Mouse (Mus musculus) limb, embryonic 10.5 days (tissue): ENCODE measurements around the gene Mast2. TPM values are rescaled to one million over a fixed set of nuclear protein-coding genes. Genes with fewer than 3 reads are reported as not detected.

Experiments
- DNase-seq: peaks from one replicate; pipeline ENCODE4 v3.0.0-alpha.2; 2017; ENCODE audit warnings: low spot score
- H3K27ac ChIP-seq: fragments of 300-500 bp; sonication (generic); 2 replicates; pipeline ENCODE4 v1.5.1; 2016; ENCODE audit warnings: mild to moderate bottlenecking
- H3K27me3 ChIP-seq: fragments of 300-500 bp; sonication (generic); 2 replicates; pipeline ENCODE4 v1.6.1; 2016; ENCODE audit warnings: low read depth, mild to moderate bottlenecking; ENCODE audit not compliant: poor library complexity, severe bottlenecking
- H3K36me3 ChIP-seq: fragments of 300-500 bp; sonication (generic); 2 replicates; pipeline ENCODE4 v1.6.1; 2016; ENCODE audit warnings: mild to moderate bottlenecking, moderate library complexity
- H3K4me1 ChIP-seq: fragments of 300-500 bp; sonication (generic); 2 replicates; pipeline ENCODE4 v1.6.1; 2016
- H3K4me3 ChIP-seq: fragments of 300-500 bp; sonication (generic); 2 replicates; pipeline ENCODE4 v1.5.1; 2016; ENCODE audit warnings: mild to moderate bottlenecking, moderate library complexity
- H3K9me3 ChIP-seq: fragments of 300-500 bp; sonication (generic); replicated peaks from 2 replicates; pipeline ENCODE4 v1.6.1; 2016; ENCODE audit warnings: mild to moderate bottlenecking
- WGBS: fragments of 180-500 bp; shearing (Covaris S2); methylation state at CpG from one replicate; pipeline ENCODE4 v1.1.7; 2016; 5-methylcytosine and 5-hydroxymethylcytosine counted together
- polyA plus RNA-seq: library from polyadenylated mRNA; unstranded; fragments of >200 nt; fragmentation: Nextera tagmentation; extraction: Ambion mirVana; gene quantifications from 2 replicates; pipeline ENCODE4 v1.2.1, GENCODE M21; 2016

Mast2 gene
- 16.3 and 19.2 TPM in 2 replicates for polyA plus RNA-seq

DNA sequence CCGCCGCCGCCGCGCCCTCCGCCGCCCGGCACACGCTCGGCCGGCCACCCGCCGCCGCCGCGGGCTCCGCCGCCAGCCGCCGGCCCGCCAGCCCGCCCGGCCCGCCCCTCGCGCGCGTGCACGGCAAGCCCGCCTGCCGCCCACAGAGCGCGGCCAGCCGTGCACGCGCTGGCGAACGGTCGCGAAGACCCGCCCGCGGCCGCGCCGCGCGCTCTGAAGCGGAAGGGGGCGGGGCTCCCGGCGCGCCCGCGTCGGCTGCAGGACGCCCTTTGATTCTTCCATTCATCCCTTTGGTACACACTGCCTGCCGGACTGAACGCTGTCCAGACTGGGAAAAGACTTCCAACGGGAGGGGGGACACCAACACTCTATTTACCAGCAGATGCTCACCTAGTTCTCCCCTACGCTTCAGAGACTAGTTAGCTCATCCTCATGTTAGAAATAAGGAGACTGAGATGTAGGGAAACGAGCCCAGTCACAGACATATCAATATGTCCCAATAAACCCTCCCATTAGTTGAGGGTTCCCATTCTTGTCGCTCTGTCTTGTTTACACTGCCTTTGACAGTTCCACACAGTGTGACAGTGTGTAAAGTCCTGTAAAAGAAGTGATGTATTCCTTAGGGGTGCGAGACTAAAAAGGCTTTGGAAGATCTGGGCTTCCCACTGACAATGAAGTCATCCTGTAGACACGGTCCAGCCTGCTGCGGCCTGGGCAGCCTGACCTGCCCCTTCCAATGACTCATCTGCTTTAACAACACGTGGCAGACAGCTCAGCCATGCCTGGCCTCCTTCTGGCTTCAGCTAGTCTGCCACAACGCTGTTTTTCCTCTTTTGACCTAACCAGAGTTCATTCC, at the start of gene Mast2:
Gene Mast2, minus strand, starts transcription at position 58 of the 856 bp plus-strand sequence.
- H3K4me1 ChIP-seq, result peaks cover 17% of the 10 kb centered on the region
- WGBS, result 16% methylated on average over 60 of the region's 68 CpGs

DNA sequence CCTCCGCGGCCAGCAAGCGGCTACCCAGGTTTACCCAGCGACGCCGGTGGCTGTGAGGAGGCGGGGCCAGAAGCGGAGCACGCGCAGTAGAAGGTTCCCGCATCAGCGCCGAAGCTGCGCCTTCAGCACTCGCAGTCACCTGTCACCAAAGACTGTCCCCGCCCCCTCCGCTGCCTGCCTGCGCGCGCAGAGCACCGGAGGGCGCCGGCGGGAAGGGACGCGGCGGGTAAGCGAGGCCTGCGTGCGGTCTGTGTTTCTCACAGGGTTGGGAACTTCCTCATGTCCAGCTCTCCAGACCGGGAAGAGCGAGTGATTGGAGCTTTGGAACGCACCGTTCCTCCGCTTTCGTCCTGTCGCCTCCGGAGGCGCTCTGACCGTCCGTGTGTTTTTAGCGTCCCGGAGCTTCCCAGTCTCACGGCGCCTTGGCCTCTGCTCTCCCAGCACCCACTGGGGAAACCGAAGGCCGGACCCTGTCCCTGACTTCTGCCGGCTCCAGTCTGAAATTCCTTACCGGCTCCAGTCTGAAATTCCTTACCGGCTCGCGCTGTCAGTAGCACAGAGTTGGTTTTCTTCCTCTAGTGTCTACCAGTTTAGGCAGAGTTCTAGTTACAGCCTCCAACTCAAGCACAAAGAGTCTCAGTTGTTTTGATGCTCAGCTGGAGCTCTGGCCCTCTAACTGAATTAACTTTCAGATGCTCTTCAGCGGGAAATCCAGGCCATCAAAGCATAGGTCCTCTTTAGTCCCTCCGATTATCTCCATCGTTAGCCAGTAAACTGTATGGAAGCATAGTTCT, 43.6 kb upstream of the Mast2 start, which contains the start of gene Ipp:
Gene Ipp, plus strand, starts transcription at position 125 of the 794 bp plus-strand sequence.
- DNase-seq, result peak; percentile 97
- 1% methylated on average over 55 of the region's 55 CpGs for WGBS
- H3K36me3 ChIP-seq, result peaks cover 20% of the 10 kb centered on the region

More for the DNA sequence above, at the start of gene Mast2:
- H3K27ac ChIP-seq, result peak within 1 kb of the TSS; percentile 97
- H3K36me3 ChIP-seq, result no peaks in the 10 kb centered on the region
- H3K27me3 ChIP-seq, result no peaks in the 10 kb centered on the region
- peak; percentile 87 for DNase-seq
- H3K9me3 ChIP-seq, result no peaks in the 10 kb centered on the region
- H3K4me3 ChIP-seq, result peak within 1 kb of the TSS; percentile 99

DNA sequence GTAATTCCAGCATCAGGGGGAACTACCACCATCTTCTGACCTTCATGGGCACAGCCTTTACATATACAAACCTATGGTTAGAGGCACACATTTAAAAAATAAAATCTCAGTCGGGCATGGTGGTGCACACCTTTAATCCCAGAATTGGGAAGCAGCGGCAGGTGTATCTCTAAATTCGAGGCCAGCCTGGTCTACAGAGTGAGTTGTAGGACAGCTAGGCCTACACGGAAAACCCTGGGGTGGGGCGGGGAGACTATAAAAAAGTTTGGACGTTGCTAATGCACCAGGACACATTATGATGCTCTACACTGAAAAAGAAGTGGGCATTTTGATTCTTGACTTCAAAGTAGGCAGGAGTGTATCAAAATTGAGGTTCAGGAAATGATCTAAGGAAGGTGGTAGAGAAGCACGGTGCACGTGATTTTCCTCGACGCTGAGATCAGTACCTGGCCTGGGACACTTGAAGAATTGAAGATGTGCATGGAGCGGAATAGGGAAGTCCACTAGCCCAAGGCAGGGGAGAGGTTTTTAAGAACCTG, 43.0 kb upstream of the Mast2 start:
- peak overlapping the region; percentile 94 for H3K27ac ChIP-seq
- H3K36me3 ChIP-seq, result peaks cover 13% of the 10 kb centered on the region
- 0 out of 2 replicates have a peak, but pooled peaks cover 4% of the 10 kb centered on the region for H3K27me3 ChIP-seq
- DNase-seq, result no peak
- WGBS, result 26% methylated on average over 11 of the region's 11 CpGs
- H3K9me3 ChIP-seq, result no peaks in the 10 kb centered on the region
- H3K4me3 ChIP-seq, result peak overlapping the region; percentile 71
- H3K4me1 ChIP-seq, result peaks cover 18% of the 10 kb centered on the region

More for the DNA sequence above, 43.6 kb upstream of the Mast2 start, which contains the start of gene Ipp:
- Histone ChIP-seq H3K4me3 (peak within 1 kb of the TSS; percentile 71), H3K27ac (peak within 1 kb of the TSS; percentile 94), H3K27me3 (0 out of 2 replicates have a peak, but pooled peaks cover 4% of the 10 kb centered on the region), H3K4me1 (peaks cover 18% of the 10 kb centered on the region), H3K9me3 (no peaks in the 10 kb centered on the region)

DNA sequence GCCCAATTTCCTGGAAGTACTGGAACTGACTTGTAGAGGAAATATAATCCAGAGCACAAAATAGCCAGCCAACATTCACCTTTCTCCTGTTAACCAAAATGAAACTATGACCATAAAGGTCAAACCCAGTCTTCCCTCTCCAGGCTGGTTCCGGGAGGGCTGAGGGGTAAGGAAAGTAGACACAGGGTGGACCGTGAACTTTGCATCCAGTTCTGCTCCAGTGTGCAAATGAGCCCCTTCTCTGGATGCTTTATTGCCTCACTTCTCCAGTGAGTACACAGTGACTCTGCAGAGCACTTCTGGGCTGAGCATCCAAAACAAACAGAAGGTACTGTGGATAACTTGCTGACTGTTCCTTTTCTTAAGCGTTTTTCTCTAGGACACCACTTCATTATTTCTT, 36.0 kb upstream of the Mast2 start:
- no peaks in the 10 kb centered on the region for H3K4me1 ChIP-seq
- H3K27me3 ChIP-seq, result 0 out of 2 replicates have a peak, but pooled peaks cover 4% of the 10 kb centered on the region
- no peaks in the 10 kb centered on the region for H3K9me3 ChIP-seq
- H3K4me3 ChIP-seq, result no peak overlapping the region
- 82% methylated on average over 3 of the region's 3 CpGs for WGBS
- DNase-seq, result no peak
- no peak overlapping the region for H3K27ac ChIP-seq
- no peaks in the 10 kb centered on the region for H3K36me3 ChIP-seq

DNA sequence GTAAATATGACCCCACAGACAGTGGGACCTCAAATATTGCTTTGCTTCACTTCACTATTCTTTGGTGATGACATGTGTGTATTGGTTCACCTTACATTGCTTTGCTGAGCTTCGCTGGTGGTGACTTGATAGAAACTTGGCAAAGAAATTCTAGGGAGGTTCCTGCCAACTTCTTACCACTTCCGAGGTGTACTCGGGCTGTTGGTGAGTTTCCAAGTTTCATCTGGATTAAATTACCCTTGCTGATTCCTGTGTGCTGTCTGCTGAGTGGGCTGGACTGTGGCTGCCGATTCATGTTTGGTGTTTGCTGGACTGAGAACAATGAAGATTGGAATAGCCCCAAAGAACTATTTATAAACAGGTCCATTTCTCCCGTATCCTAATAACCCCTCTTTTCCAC, 29.7 kb upstream of the Mast2 start:
- H3K27ac ChIP-seq, result no peak overlapping the region
- no peaks in the 10 kb centered on the region for H3K36me3 ChIP-seq
- H3K27me3 ChIP-seq, result no peaks in the 10 kb centered on the region
- H3K9me3 ChIP-seq, result no peaks in the 10 kb centered on the region
- no peak for DNase-seq
- no peaks in the 10 kb centered on the region for H3K4me1 ChIP-seq
- 89% methylated on average over 5 of the region's 5 CpGs for WGBS
- H3K4me3 ChIP-seq, result no peak overlapping the region

DNA sequence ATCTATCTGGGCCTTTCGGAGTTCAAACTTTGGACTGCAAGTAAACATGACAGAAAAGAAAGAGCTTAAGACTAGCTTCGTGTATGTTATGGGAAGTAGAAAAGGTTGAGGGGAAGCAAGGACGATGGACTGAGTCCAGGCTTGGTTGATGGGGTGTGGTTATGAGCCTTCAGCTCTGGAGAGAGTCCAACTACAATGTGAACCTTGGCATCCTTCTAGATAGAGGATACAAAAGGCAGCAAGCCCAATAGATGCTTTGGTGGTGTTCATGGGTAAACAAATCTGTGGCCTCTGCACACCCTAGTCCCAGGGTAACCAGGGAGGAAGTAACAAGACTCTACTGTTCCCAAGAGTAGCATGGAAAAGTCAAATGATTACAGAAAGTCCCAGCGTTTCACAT, 28.5 kb upstream of the Mast2 start:
- no peaks in the 10 kb centered on the region for H3K36me3 ChIP-seq
- no peaks in the 10 kb centered on the region for H3K4me1 ChIP-seq
- no peak overlapping the region for H3K27ac ChIP-seq
- 74% methylated on average over 4 of the region's 4 CpGs for WGBS
- no peak overlapping the region for H3K4me3 ChIP-seq
- H3K27me3 ChIP-seq, result no peaks in the 10 kb centered on the region
- DNase-seq, result no peak
- no peaks in the 10 kb centered on the region for H3K9me3 ChIP-seq

DNA sequence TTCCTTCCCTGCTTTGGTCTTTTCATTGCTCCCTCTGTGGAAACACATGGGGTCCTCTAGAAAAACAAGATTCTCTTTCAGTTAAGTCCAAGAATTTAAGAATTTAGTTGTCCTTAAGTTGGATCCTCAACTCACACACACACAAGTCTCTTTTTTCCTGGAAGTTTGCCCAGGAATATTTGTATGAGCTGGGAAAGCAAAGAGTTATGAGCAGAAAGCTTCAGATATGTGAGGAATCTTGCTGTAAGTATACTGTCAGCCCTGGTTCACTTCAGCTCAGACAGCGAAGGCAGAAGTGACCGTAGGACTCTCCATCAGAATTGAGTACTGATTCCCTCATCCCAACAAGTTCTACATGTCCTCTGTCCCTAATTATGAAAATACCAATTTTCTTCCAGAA, 27.9 kb upstream of the Mast2 start:
- H3K27ac ChIP-seq, result no peak overlapping the region
- DNase-seq, result no peak
- no peaks in the 10 kb centered on the region for H3K27me3 ChIP-seq
- no peak overlapping the region for H3K4me3 ChIP-seq
- no peaks in the 10 kb centered on the region for H3K9me3 ChIP-seq
- no peaks in the 10 kb centered on the region for H3K4me1 ChIP-seq
- WGBS, result 91% methylated on average over 2 of the region's 2 CpGs
- no peaks in the 10 kb centered on the region for H3K36me3 ChIP-seq

DNA sequence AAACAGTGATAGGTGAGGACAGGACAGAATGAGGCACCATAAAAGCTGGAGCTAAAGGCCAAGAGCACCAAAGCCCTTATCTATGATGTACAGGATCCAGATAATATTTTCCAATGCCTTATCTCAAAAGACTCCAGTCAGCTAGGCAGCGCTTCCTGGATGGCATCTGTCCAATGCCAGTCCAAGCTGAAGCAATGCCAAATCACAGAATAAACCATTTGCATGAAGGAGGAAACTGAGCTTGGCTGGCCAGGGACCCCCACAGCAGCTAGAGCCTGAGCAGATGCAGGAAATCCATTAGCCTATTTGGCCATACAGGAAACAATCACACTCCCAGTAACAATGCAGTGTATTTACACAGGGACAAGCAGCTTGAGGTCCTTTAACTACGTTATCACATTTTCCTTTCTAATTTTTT, 27.1 kb upstream of the Mast2 start:
- Histone ChIP-seq H3K27ac (no peak overlapping the region), H3K4me3 (no peak overlapping the region), H3K4me1 (no peaks in the 10 kb centered on the region), H3K9me3 (no peaks in the 10 kb centered on the region), H3K36me3 (no peaks in the 10 kb centered on the region), H3K27me3 (no peaks in the 10 kb centered on the region)
- 81% methylated on average over 2 of the region's 2 CpGs for WGBS
- no peak for DNase-seq

DNA sequence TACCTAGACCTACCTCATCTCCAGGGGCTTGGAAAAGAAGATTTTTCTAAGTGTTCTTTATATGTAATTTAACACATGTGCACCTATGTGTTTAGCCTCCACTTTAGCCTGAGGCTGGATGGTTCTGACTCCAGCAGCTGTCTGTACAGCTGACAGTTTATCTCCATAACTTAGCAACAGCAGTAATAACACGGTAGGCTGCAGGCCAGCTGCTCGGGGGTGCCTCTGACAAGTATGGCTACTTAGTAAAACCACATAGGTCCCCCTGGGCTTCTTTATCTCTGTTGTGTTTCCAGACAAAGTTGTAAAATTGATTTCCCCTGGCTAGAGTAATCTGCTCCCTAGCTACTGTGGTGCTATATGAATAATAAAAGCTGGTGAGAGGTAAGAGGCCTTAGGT, 19.5 kb upstream of the Mast2 start:
- Histone ChIP-seq H3K27ac (no peak overlapping the region), H3K9me3 (no peaks in the 10 kb centered on the region), H3K36me3 (no peaks in the 10 kb centered on the region), H3K27me3 (no peaks in the 10 kb centered on the region), H3K4me1 (peaks cover 6% of the 10 kb centered on the region), H3K4me3 (no peak overlapping the region)
- WGBS, result 42% methylated on average over 2 of the region's 2 CpGs
- peak; percentile 49 for DNase-seq

DNA sequence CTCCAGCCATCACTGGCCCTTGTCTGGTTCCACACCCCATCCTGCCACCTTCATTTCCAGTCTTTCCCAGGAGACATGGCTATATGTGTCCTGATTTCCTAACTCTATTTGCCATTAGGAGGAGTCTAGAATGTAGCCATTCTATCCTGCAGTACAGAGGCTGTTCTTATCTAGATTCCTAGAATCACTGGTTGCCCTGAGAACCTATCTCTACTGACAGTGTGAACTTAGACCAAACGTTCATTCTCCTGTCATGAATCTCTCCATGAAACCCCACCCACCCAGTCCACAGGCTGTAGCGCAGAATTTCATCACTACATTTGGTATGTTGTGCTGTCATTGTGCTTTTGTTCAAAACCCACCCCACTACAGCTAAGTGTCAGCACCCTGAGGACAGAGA, 17.3 kb upstream of the Mast2 start:
- no peaks in the 10 kb centered on the region for H3K36me3 ChIP-seq
- no peak overlapping the region for H3K4me3 ChIP-seq
- 65% methylated on average over 2 of the region's 2 CpGs for WGBS
- H3K4me1 ChIP-seq, result peaks cover 6% of the 10 kb centered on the region
- no peak overlapping the region for H3K27ac ChIP-seq
- H3K9me3 ChIP-seq, result no peaks in the 10 kb centered on the region
- DNase-seq, result no peak
- H3K27me3 ChIP-seq, result no peaks in the 10 kb centered on the region

DNA sequence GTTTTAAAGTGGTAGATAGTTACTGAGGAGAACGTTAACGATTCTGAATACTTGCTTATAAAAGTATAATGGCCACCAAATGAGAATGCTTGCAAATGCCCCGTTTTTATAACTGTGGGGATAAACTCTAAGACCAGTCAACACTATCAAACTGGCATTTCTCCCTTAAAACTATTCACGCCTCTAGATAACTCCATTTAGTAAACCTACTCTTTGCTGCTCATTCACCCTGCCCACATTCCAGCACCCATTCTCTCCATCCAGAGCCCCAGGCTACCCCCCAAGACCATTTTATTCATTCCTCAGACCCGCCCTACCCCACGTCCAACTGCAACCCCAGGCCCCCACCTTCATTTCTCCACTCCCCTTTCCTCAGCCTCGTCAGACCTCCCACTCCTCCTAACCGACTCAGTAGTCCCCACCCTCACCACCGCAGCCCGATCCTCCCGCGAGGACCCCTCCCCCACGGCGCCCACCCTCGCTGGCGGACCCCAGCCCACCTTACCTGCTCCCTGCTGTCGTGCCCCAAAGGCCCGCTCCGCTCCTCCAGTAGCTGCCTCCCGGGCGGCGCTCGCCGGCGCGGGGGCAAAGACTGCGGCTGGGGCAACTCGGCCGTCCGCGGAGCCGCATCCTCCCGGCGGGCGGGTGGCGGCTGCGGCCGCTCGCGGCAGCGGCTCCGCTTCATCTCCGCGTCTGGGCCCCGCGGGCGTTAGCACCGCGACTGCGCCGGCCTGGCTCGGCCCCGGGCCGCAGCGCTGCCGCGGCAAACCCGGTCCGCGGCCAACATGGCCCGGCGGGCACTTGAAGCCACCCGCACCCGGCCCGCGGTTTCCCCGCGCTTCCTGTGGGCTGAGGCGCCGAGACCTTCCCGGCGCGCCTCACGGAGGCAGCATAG, 505 bp downstream of the Mast2 start:
- WGBS, result under 1% methylated on average over 72 of the region's 74 CpGs
- Histone ChIP-seq H3K36me3 (no peaks in the 10 kb centered on the region), H3K4me3 (peak overlapping the region; percentile 99), H3K4me1 (peaks cover 17% of the 10 kb centered on the region), H3K9me3 (no peaks in the 10 kb centered on the region), H3K27ac (peak overlapping the region; percentile 97), H3K27me3 (no peaks in the 10 kb centered on the region)
- DNase-seq, result peak; percentile 76

DNA sequence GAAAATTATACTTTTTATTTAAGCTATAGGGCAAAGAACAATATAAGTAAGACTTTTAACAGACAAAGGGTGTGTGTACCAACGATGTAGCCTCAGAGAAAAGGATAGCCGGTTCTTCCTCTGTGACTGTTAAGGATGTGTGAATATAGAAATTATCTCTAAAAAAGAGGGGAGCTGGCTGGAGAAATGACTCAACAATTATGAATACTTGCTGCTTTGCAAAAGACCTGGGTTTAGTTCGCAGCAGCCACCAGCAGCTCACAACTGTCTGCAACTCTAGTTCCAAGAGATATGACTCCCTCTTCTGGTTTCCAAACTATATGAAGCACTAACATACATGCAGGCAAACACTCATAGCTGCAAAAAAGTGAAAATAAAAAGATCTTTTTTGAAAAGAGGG, 2.0 kb downstream of the Mast2 start:
- no peak for DNase-seq
- Histone ChIP-seq H3K9me3 (no peaks in the 10 kb centered on the region), H3K4me3 (no peak overlapping the region), H3K36me3 (no peaks in the 10 kb centered on the region), H3K27me3 (no peaks in the 10 kb centered on the region), H3K27ac (no peak overlapping the region), H3K4me1 (peaks cover 17% of the 10 kb centered on the region)
- WGBS, result 96% methylated on average over 3 of the region's 3 CpGs
